Mouse (Mus musculus): ENCODE measurements at regions not wholly inside any gene's neighbourhood (a gene's known extent, or its start where the extent isn't known, plus 50 kb on each side); places are given as distances from the start of the nearest gene placed in this dataset.

- ChIA-PET CTCF (no interaction called here), POLR2A (no interaction called here)
- H3K27me3 ChIP-seq, result no peaks in the 10 kb centered on the region
- no peak for TF ChIP-seq CTCF (IDR thresholded peaks at IDR 0.05)
- ATAC-seq, result no peak
- no peak for DNase-seq (ENCODE audit: low read depth, low spot score)
- in situ Hi-C loops (cut with MboI; ENCODE audit: low pct_unique_long_range_greater_than_20kb), result no loop called here
These were observed 489.8 kb upstream of the Mms22l start for GRCm38 (mm10) chr4:24006257-24006955.

GRCm38 (mm10) chr4:24019178-24020104 is 476.8 kb upstream of the Mms22l start:
- in situ Hi-C loops (cut with MboI; ENCODE audit: low pct_unique_long_range_greater_than_20kb), result no loop called here
- ATAC-seq (no peak), DNase-seq (ENCODE audit: low read depth, low spot score) (no peak)
- ChIA-PET CTCF (no interaction called here), POLR2A (no interaction called here)
- TF ChIP-seq CTCF (IDR thresholded peaks at IDR 0.05), result no peak
- H3K27me3 ChIP-seq, result no peaks in the 10 kb centered on the region
